Mouse (Mus musculus) Patski (cell line): ENCODE measurements around the gene Tert. TPM values are rescaled to one million over a fixed set of nuclear protein-coding genes. Genes with fewer than 3 reads are reported as not detected.

Experiments used
- ATAC-seq: fragments of 100-300 bp; one replicate; pipeline ENCODE4 v1.8.0; 2021
- CTCF ChIA-PET: fragments of 350-600 bp; sonication (Branson Sonifier 250); formaldehyde crosslinking; loops from one replicate; lab custom pipeline; 2022; ENCODE audit warnings: inconsistent platforms; lab: Charles Lee
- POLR2A ChIA-PET: fragments of 350-600 bp; sonication (Branson Sonifier 250); formaldehyde crosslinking; loops from one replicate; lab custom pipeline; 2022; ENCODE audit warnings: antibody characterized with exemption, inconsistent platforms; lab: Charles Lee
- DNase-seq: peaks from one replicate; pipeline ENCODE4 v3.0.0-alpha.2; 2011; ENCODE audit warnings: low read depth, low spot score
- H3K27me3 ChIP-seq: fragments of 371-371 bp; one replicate; pipeline ENCODE4 v1.5.1; 2021
- CTCF ChIP-seq: fragments of 100-300 bp; IDR thresholded peaks from one replicate; pipeline ENCODE4 v1.5.1; 2021
- in situ Hi-C: fragments of 300-500 bp; cut with MboI; formaldehyde crosslinking; loops from 3 replicates; pipeline ENCODE4 v1.11.1; 2018; ENCODE audit warnings: low pct_unique_long_range_greater_than_20kb, mixed read lengths
- polyA plus RNA-seq: library from polyadenylated mRNA; unstranded; gene quantifications from one replicate; pipeline ENCODE4 v1.2.3, GENCODE M21; 2021

Gene Tert
- polyA plus RNA-seq, 1 experiment from 2014 or later: 3.7 TPM

DNA sequence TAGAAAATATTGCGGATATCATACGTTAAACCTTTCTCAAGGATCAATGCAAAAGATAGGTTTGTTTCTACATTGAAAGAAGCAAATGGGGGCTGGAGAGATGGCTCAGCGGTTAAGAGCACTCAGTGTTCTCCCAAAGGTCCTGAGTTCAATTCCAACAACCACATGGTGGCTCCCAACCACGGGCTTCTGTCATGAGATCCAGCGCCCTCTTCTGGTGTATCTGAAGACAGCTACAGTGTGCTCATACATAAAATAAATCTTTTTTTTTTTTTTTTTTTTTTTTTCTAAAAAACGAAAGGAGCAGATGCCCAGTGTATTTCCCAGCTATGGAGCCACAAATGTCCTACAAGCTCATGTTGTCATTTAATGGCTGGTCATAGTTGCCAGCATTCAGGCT, 6.1 kb upstream of the Tert start:
- TF ChIP-seq CTCF: no peak
- CTCF ChIA-PET: interaction anchor here (1.2 kb wide), 1 partner anchor 21 kb away, joined by 3 read pairs; no protein-coding TSS in a partner anchor
- in situ Hi-C loops: loop anchor here (25.0 kb wide), 1 partner anchor 108 kb away; no protein-coding TSS in a partner anchor
- H3K27me3 ChIP-seq: no peaks in the 10 kb centered on the region
- no peak for ATAC-seq
- POLR2A ChIA-PET: no interaction called here
- no peak for DNase-seq

DNA sequence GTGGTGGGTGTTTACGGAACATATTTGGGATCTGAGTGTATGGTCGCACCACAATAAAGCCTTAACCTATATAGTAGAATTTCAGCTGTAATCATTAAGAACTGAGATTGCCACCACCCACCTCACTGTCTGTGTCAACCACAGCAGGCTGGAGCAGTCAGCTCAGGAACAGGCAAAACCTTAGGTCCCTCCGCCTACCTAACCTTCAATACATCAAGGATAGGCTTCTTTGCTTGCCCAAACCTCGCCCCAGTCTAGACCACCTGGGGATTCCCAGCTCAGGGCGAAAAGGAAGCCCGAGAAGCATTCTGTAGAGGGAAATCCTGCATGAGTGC, 334 bp upstream of the Tert start:
- no peak for ATAC-seq
- ChIA-PET POLR2A (no interaction called here), CTCF (interaction anchor here (0.7 to 1.2 kb wide), 2 partner anchors 58 to 201 kb away, joined by 3 to 4 read pairs; no protein-coding TSS in a partner anchor)
- in situ Hi-C loops: no loop called here
- TF ChIP-seq CTCF: no peak
- DNase-seq: no peak
- H3K27me3 ChIP-seq: no peaks in the 10 kb centered on the region

DNA sequence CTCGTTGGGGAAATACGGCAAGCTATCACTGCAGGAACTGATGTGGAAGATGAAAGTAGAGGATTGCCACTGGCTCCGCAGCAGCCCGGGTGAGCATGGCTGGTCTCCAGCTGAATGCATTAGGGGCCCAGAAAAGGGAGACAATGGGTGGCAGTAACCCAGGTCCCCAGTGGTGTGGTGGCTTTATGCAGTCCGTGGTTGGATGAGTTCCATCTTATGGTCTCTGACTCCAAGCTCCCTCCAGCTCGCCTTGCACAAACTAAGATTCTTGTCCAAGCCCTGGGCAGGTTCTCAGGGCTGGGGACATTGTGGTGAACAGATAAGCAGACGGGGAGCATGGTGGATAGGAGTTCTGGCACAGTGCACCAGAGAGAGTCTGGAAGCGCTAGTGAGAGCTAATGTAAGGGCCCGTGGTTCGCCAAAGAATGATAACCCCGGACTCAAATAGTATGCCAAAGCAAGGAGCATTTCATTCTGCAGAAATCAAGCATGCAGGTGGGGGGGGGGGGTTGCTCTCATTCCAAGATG, 1.9 kb downstream of the Tert start:
- in situ Hi-C loops: no loop called here
- no peak for TF ChIP-seq CTCF
- CTCF ChIA-PET: interaction anchor here (1.4 kb wide), 1 partner anchor 65 kb away, joined by 3 read pairs; no protein-coding TSS in a partner anchor

DNA sequence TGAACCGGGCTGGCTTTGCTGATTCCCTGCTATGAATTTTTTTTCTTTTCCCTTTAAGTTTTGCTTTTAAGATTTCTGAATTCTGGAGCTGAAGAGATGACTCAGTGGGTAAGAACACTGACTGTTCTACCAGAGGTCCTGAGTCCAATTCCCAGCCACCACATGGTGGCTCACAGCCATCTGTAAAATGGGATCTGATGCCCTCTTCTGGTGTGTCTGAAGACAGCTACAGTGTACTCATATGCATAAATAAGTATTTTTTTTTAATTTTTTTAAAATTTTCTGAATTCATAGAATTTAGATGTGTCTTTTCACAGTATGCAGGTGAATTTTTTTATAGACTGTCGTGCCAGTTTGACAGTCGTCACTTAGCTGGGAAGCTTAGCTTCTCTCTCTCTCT, 5.1 kb downstream of the Tert start:
- ATAC-seq: no peak
- in situ Hi-C loops: no loop called here
- H3K27me3 ChIP-seq: no peaks in the 10 kb centered on the region
- no peak for DNase-seq
- POLR2A ChIA-PET: no interaction called here
- CTCF ChIA-PET: interaction anchor here (1.3 to 1.4 kb wide), 2 partner anchors 10 to 15 kb away, joined by 3 to 4 read pairs; no protein-coding TSS in a partner anchor
- no peak for TF ChIP-seq CTCF

More for the DNA sequence above, 1.9 kb downstream of the Tert start:
- POLR2A ChIA-PET: no interaction called here
- DNase-seq: no peak
- H3K27me3 ChIP-seq: no peaks in the 10 kb centered on the region
- ATAC-seq: no peak

DNA sequence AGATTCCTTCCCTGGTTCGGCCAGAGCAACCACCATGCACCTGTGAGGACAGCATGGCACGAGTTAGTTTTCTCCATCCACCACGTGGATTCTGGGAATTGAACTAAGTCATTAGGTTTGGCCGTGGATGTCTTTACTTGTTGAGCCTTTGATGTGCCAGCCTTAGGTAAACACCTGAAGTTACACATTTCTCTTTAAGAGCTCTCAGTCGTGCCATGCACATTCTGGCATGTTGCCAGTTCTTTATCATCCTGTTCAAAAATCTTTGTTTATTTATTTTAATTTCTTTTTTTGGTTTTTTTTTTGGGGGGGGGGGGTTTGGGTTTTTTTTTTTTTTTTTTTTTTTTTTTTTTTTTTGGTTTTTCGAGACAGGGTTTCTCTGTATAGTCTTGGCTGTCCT, 11.1 kb downstream of the Tert start:
- DNase-seq (no peak), ATAC-seq (no peak)
- POLR2A ChIA-PET: no interaction called here
- no peak for TF ChIP-seq CTCF
- no peaks in the 10 kb centered on the region for H3K27me3 ChIP-seq
- CTCF ChIA-PET: no interaction called here
- in situ Hi-C loops: no loop called here

DNA sequence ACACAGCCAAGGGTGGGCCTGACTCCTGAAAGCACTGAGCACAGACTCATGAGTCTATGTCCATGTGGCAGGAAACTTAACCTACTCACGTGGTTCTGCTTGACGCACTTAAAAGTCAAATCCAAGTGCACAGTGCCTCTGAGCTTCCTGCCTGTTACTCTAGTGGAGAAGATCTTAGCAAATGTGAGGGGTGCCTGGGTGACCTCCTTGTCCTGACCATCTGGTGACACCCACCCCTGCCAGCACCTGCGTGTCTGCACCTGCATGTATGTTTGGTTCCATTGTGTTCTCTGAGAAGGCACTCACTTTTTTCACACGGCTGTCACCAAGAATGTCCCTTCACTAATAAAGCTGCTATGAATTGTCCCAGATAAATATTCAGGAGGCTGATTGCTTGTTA, 14.6 kb downstream of the Tert start:
- no peaks in the 10 kb centered on the region for H3K27me3 ChIP-seq
- no peak for TF ChIP-seq CTCF
- POLR2A ChIA-PET: no interaction called here
- ATAC-seq (no peak), DNase-seq (no peak)
- CTCF ChIA-PET: interaction anchor here (10.4 kb wide), 1 partner anchor 53 kb away, joined by 196 read pairs; no protein-coding TSS in a partner anchor
- in situ Hi-C loops: loop anchor here (5.0 kb wide), 1 partner anchor 266 kb away; no protein-coding TSS in a partner anchor

DNA sequence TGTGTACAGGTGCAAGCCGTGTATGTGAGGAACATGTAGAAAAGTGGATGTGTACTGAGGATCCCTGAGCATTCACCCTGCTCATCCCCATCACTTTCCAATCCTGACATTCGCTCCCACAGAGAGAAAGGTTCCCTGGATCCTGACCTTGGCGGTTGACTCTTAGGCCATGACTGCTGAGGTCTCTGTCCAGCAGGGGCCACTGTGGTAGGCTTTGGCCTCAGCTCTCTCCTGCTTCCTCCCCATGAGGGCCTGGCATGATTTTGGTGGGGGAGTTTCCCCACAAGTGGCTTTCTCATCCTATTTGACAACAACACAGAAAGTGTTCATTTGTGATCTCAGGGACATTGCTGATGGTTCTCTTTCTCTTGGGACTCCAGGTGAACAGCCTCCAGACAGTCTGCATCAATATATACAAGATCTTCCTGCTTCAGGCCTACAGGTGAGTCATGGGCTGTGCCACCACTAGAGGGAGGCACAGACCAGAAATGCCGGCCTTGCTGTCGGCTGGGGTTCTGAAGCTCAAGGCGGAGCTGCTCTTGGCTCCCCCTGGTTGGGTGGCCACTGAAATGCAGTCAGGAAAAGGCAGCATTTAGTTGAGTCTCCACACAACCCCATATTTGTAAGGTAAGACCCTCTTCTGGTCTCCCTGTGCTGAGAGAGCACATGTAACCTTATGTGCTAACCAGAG, 19.8 kb downstream of the Tert start:
- ChIA-PET POLR2A (interaction anchor here (1.2 to 2.5 kb wide), 4 partner anchors 42 to 68 kb away, joined by 3 to 10 read pairs (median 4); no protein-coding TSS in a partner anchor), CTCF (interaction anchor here (0.8 to 10.4 kb wide), 26 partner anchors 8 to 221 kb away, joined by 3 to 196 read pairs (median 6); partner anchors contain the start of genes Slc6a18 and Slc6a19)
- in situ Hi-C loops: loop anchor here (5.0 kb wide), 2 partner anchors 46 to 181 kb away; no protein-coding TSS in a partner anchor
- DNase-seq (peak; percentile 77), ATAC-seq (peak; percentile 83)
- peak; percentile 98 for TF ChIP-seq CTCF
- no peaks in the 10 kb centered on the region for H3K27me3 ChIP-seq

DNA sequence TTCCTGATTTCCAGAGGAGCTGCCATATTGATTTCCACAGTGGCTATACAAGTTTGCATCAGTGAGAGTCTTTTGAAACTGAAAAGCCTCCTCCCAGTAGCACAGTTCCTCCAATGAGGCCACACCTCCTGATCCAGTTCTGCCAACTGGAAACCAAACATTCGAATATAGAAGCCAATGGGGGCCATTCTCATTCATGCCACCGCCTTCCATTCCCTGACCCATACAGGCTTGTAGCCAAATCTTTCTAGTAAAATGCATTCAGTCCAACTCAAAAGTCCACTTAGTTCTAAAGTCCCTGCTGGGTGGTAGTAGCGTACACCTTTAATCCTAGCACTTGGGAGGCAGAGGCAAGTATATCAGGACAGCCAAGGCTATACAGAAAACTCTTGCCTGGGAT, 26.6 kb downstream of the Tert start:
- ChIA-PET CTCF (interaction anchor here (1.0 to 1.6 kb wide), 3 partner anchors 13 to 39 kb away, joined by 3 to 8 read pairs (median 3); no protein-coding TSS in a partner anchor), POLR2A (no interaction called here)
- no peak for TF ChIP-seq CTCF
- no peak for ATAC-seq
- DNase-seq: no peak
- H3K27me3 ChIP-seq: no peaks in the 10 kb centered on the region
- in situ Hi-C loops: no loop called here

DNA sequence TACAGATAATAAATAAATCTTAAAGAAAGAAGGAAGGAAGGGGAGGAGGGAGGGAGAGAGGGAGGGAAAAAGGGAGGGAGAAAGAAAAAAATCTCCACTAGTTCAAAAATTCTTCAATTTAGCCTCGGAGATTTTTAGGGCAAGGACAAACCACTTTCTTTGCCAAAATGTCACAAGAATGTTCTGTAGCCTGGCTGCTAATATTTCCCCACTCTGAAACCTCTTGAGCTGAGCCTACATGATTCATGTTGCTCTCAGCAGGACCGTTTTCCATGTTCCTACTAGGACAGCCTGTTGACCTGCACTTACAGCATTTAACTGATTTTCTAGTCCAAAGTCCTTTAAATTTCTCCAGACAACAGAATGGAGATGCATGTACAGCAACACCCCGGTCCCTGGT, 28.3 kb downstream of the Tert start:
- in situ Hi-C loops: no loop called here
- TF ChIP-seq CTCF: no peak
- POLR2A ChIA-PET: no interaction called here
- CTCF ChIA-PET: interaction anchor here (2.0 kb wide), 1 partner anchor 9 kb away, joined by 6 read pairs; no protein-coding TSS in a partner anchor
- DNase-seq: no peak
- H3K27me3 ChIP-seq: no peaks in the 10 kb centered on the region
- ATAC-seq: no peak

DNA sequence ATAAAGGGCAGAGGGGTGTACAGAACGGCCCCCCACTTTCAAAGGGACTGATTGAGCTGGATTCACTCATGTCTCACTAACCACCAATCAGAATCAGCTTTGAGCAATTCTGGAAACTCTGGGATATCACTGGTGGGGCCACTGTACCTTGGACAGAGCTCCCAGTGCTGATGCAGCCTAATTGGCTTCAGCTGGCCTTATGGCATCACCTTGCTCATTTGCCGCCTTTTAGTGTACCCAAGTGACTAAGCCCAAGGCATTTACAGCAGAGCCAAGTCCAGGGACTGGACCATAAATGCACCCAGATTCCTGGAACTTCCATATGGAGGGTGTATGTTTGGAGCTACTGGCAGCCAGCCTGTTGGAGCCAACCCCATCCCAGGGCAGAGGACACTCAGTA, 32.2 kb downstream of the Tert start:
- H3K27me3 ChIP-seq: no peaks in the 10 kb centered on the region
- no peak for DNase-seq
- in situ Hi-C loops: no loop called here
- TF ChIP-seq CTCF: no peak
- CTCF ChIA-PET: interaction anchor here (1.9 to 2.9 kb wide), 3 partner anchors 12 to 34 kb away, joined by 5 to 12 read pairs (median 11); partner anchors contain the start of gene Slc6a18
- ATAC-seq: no peak
- POLR2A ChIA-PET: no interaction called here
